Mouse (Mus musculus) liver, embryonic 15.5 days (tissue): ENCODE measurements around the gene Ifitm6. TPM values are rescaled to one million over a fixed set of nuclear protein-coding genes. Genes with fewer than 3 reads are reported as not detected.
A peak's percentile ranks its signal among the peaks of the same experiment; 100 is the strongest.

ENCODE experiments used
- ATAC-seq: fragments of 200-750 bp; cut with Nextera tagmentation; 2 replicates; pipeline ENCODE4 v1.8.0; 2017; ENCODE audit warnings: moderate number of reproducible peaks, mild to moderate bottlenecking, moderate library complexity; ENCODE audit not compliant: insufficient read depth
- H3K27ac ChIP-seq: fragments of 300-500 bp; sonication (generic); replicated peaks from 2 replicates; pipeline ENCODE4 v1.5.1; 2015; ENCODE audit warnings: mild to moderate bottlenecking, inconsistent platforms
- H3K27me3 ChIP-seq: fragments of 300-500 bp; sonication (generic); 2 replicates; pipeline ENCODE4 v1.6.1; 2015; ENCODE audit warnings: mild to moderate bottlenecking, inconsistent platforms
- H3K36me3 ChIP-seq: fragments of 300-500 bp; sonication (generic); replicated peaks from 2 replicates; pipeline ENCODE4 v1.6.1; 2015; ENCODE audit warnings: moderate library complexity, mild to moderate bottlenecking, inconsistent platforms
- H3K4me1 ChIP-seq: fragments of 300-500 bp; sonication (generic); replicated peaks from 2 replicates; pipeline ENCODE4 v1.6.1; 2015; ENCODE audit warnings: inconsistent platforms
- H3K4me2 ChIP-seq: fragments of 300-500 bp; sonication (generic); 2 replicates; pipeline ENCODE4 v1.6.1; 2015; ENCODE audit warnings: moderate library complexity, mild to moderate bottlenecking, inconsistent platforms
- H3K4me3 ChIP-seq: fragments of 300-500 bp; sonication (generic); replicated peaks from 2 replicates; pipeline ENCODE4 v1.5.1; 2015; ENCODE audit warnings: mild to moderate bottlenecking, inconsistent platforms
- H3K9ac ChIP-seq: fragments of 300-500 bp; sonication (generic); 2 replicates; pipeline ENCODE4 v1.6.1; 2015; ENCODE audit warnings: moderate library complexity, mild to moderate bottlenecking, inconsistent platforms
- H3K9me3 ChIP-seq: fragments of 300-500 bp; sonication (generic); replicated peaks from 2 replicates; pipeline ENCODE4 v1.6.1; 2016; ENCODE audit warnings: inconsistent platforms
- WGBS: fragments of 180-500 bp; shearing (Covaris S2); methylation state at CpG from one replicate; pipeline ENCODE4 v1.1.7; 2015; ENCODE audit warnings: mixed read lengths; ENCODE audit not compliant: insufficient replicate concordance; 5-methylcytosine and 5-hydroxymethylcytosine counted together
- polyA plus RNA-seq: library from polyadenylated mRNA; unstranded; fragments of >200 nt; fragmentation: Nextera tagmentation; extraction: Ambion mirVana; gene quantifications from 2 replicates; pipeline ENCODE4 v1.2.1, GENCODE M21; 2015

The Ifitm6 gene
- polyA plus RNA-seq, 1 experiment from 2014 or later = 23.2 TPM

- H3K36me3 ChIP-seq = no peaks in the 10 kb centered on the region
- ATAC-seq = no peak
- peaks cover 19% of the 10 kb centered on the region for H3K4me1 ChIP-seq
- no peak overlapping the region for H3K4me2 ChIP-seq
- H3K9ac ChIP-seq = no peak overlapping the region
- H3K27ac ChIP-seq = no peak overlapping the region
- 58% methylated on average over 4 of the region's 4 CpGs for WGBS
- peaks cover 46% of the 10 kb centered on the region for H3K27me3 ChIP-seq
- no peak overlapping the region for H3K4me3 ChIP-seq
- no peaks in the 10 kb centered on the region for H3K9me3 ChIP-seq
Measured at GRCm38 (mm10) chr7:141055785-141056184, 38.1 kb upstream of the Ifitm6 start.

- 74% methylated on average over 2 of the region's 2 CpGs for WGBS
- Histone ChIP-seq H3K27ac (0 out of 2 replicates have a peak overlapping the region, but pooled peaks have one; percentile 30), H3K9me3 (no peaks in the 10 kb centered on the region), H3K4me2 (no peak overlapping the region; the same call in 1 of the 2 replicates), H3K4me1 (peaks cover 25% of the 10 kb centered on the region), H3K36me3 (no peaks in the 10 kb centered on the region), H3K27me3 (peaks cover 13% of the 10 kb centered on the region), H3K9ac (no peak overlapping the region), H3K4me3 (no peak overlapping the region)
- no peak for ATAC-seq
Measured at GRCm38 (mm10) chr7:141052421-141052820, 34.7 kb upstream of the Ifitm6 start.

GRCm38 (mm10) chr7:141052016-141052415, 34.3 kb upstream of the Ifitm6 start:
- Histone ChIP-seq H3K9me3 (no peaks in the 10 kb centered on the region), H3K27me3 (peaks cover 10% of the 10 kb centered on the region; the same call in 1 of the 2 replicates), H3K4me1 (peaks cover 29% of the 10 kb centered on the region), H3K4me3 (no peak overlapping the region), H3K36me3 (no peaks in the 10 kb centered on the region), H3K4me2 (no peak overlapping the region; the same call in 1 of the 2 replicates), H3K27ac (0 out of 2 replicates have a peak overlapping the region, but pooled peaks have one; percentile 30), H3K9ac (no peak overlapping the region)
- 69% methylated on average over 4 of the region's 4 CpGs for WGBS
- ATAC-seq = no peak

- WGBS = 61% methylated on average over 17 of the region's 17 CpGs
- H3K27ac ChIP-seq = no peak overlapping the region
- no peak for ATAC-seq
Measured at GRCm38 (mm10) chr7:141051060-141051685, 33.4 kb upstream of the Ifitm6 start.

GRCm38 (mm10) chr7:141049326-141049725, 31.6 kb upstream of the Ifitm6 start:
- Histone ChIP-seq H3K4me2 (no peak overlapping the region), H3K4me3 (no peak overlapping the region), H3K4me1 (peaks cover 41% of the 10 kb centered on the region), H3K27ac (no peak overlapping the region), H3K36me3 (no peaks in the 10 kb centered on the region), H3K9me3 (no peaks in the 10 kb centered on the region), H3K9ac (no peak overlapping the region), H3K27me3 (no peaks in the 10 kb centered on the region)
- WGBS = 66% methylated on average over 2 of the region's 2 CpGs
- no peak for ATAC-seq

More at GRCm38 (mm10) chr7:141051060-141051685, 33.4 kb upstream of the Ifitm6 start:
- Histone ChIP-seq H3K27me3 (peaks cover 6% of the 10 kb centered on the region; the same call in 1 of the 2 replicates), H3K4me3 (no peak overlapping the region), H3K36me3 (no peaks in the 10 kb centered on the region), H3K9ac (no peak overlapping the region), H3K9me3 (no peaks in the 10 kb centered on the region), H3K4me2 (no peak overlapping the region), H3K4me1 (peaks cover 38% of the 10 kb centered on the region)

GRCm38 (mm10) chr7:141048226-141049218, 30.8 kb upstream of the Ifitm6 start:
- no peaks in the 10 kb centered on the region for H3K36me3 ChIP-seq
- peak overlapping the region; percentile 86 for H3K27ac ChIP-seq
- H3K4me1 ChIP-seq = peaks cover 47% of the 10 kb centered on the region
- H3K4me3 ChIP-seq = peak overlapping the region; percentile 43
- H3K9me3 ChIP-seq = no peaks in the 10 kb centered on the region
- H3K9ac ChIP-seq = peak overlapping the region; percentile 32; the same call in 1 of the 2 replicates
- H3K4me2 ChIP-seq = peak overlapping the region; percentile 83
- H3K27me3 ChIP-seq = no peaks in the 10 kb centered on the region
- peak; percentile 75 for ATAC-seq
- 7% methylated on average over 21 of the region's 21 CpGs for WGBS

GRCm38 (mm10) chr7:141047581-141048225, 30.0 kb upstream of the Ifitm6 start:
- 8% methylated on average over 16 of the region's 19 CpGs for WGBS
- Histone ChIP-seq H3K9ac (peak overlapping the region; percentile 32; the same call in 1 of the 2 replicates), H3K4me3 (peak overlapping the region; percentile 43), H3K27me3 (no peaks in the 10 kb centered on the region), H3K4me1 (peaks cover 55% of the 10 kb centered on the region), H3K9me3 (no peaks in the 10 kb centered on the region), H3K27ac (peak overlapping the region; percentile 86), H3K4me2 (peak overlapping the region; percentile 83), H3K36me3 (no peaks in the 10 kb centered on the region)
- peak; percentile 60 for ATAC-seq

- H3K4me3 ChIP-seq = no peak overlapping the region
- H3K9ac ChIP-seq = peak overlapping the region; percentile 18; the same call in 1 of the 2 replicates
- no peaks in the 10 kb centered on the region for H3K27me3 ChIP-seq
- H3K27ac ChIP-seq = peak overlapping the region; percentile 86
- no peaks in the 10 kb centered on the region for H3K9me3 ChIP-seq
- H3K4me1 ChIP-seq = peaks cover 58% of the 10 kb centered on the region
- H3K36me3 ChIP-seq = no peaks in the 10 kb centered on the region
- H3K4me2 ChIP-seq = peak overlapping the region; percentile 83
- WGBS = 18% methylated on average over 6 of the region's 6 CpGs
- ATAC-seq = peak; percentile 65
Measured at GRCm38 (mm10) chr7:141046931-141047580, 29.3 kb upstream of the Ifitm6 start.

- no peaks in the 10 kb centered on the region for H3K36me3 ChIP-seq
- H3K27ac ChIP-seq = peak overlapping the region; percentile 69
- WGBS = 20% methylated on average over 4 of the region's 4 CpGs
- no peaks in the 10 kb centered on the region for H3K9me3 ChIP-seq
- peaks cover 63% of the 10 kb centered on the region for H3K4me1 ChIP-seq
- no peak overlapping the region for H3K4me3 ChIP-seq
- H3K9ac ChIP-seq = peak overlapping the region; percentile 30
- ATAC-seq = peak; percentile 63
- H3K4me2 ChIP-seq = peak overlapping the region; percentile 39
- no peaks in the 10 kb centered on the region for H3K27me3 ChIP-seq
Measured at GRCm38 (mm10) chr7:141042539-141042938, 24.8 kb upstream of the Ifitm6 start.

GRCm38 (mm10) chr7:141041661-141042060, 23.9 kb upstream of the Ifitm6 start:
- H3K27ac ChIP-seq = peak overlapping the region; percentile 56
- WGBS = 30% methylated on average over 5 of the region's 5 CpGs
- H3K9ac ChIP-seq = no peak overlapping the region
- no peak for ATAC-seq
- H3K27me3 ChIP-seq = no peaks in the 10 kb centered on the region
- no peaks in the 10 kb centered on the region for H3K9me3 ChIP-seq
- peaks cover 56% of the 10 kb centered on the region for H3K4me1 ChIP-seq
- H3K4me2 ChIP-seq = no peak overlapping the region
- no peaks in the 10 kb centered on the region for H3K36me3 ChIP-seq
- no peak overlapping the region for H3K4me3 ChIP-seq
